25 mouse cellular contexts compared by ENCODE assay signal in the genomic region with DNA sequence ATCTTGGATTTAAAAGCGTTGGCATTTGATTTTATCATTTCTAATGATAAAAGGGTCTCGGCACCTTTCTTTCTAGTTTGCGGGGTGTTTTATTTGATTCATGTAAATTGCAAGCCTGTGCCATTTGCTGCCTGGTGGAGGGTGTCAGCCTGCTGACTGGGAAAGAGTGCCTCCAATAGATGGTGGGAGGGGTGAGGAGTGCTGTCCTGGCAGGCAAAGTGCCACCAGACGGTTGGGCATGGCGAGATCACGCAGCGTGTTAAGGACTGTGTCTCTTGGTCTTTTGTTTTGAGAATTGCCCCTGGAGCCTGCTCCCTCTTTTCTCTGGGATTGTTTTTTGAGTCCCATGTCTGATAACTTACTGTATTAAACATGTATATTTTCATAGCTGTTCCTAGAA. TPM values are rescaled to one million over a fixed set of nuclear protein-coding genes. Genes with fewer than 3 reads are reported as not detected.
DNase-seq lines count a peak whose midpoint lies in the region; ATAC-seq and TF ChIP-seq lines count a peak whose summit lies in the region.
"Had no signal": no experiment of that assay in that cellular context is flagged by ENCODE, and none has a peak within 500 bp of the region (broad histone marks: within the 10 kb centered on the region; RNA-seq: fewer than 3 reads in every experiment).

No protein-coding gene starts in this region.

- TF ChIP-seq CTCF in brain, embryonic 14.5 days (IDR thresholded peaks at IDR 0.05; ENCODE audit: borderline replicate concordance, extremely low read depth, insufficient read depth, insufficient read length): no peak
- TF ChIP-seq CTCF in hindbrain, postnatal 0 days (IDR thresholded peaks at IDR 0.05; ENCODE audit: low read depth): peak; percentile 15; the same call in 1 of the 2 replicates
- TF ChIP-seq CTCF in liver, postnatal 0 days (IDR thresholded peaks at IDR 0.05; ENCODE audit: low read depth): no peak

- 0 out of 2 replicates have a peak overlapping the region, but pooled peaks have one; percentile 32 for H3K27ac ChIP-seq in forebrain, embryonic 13.5 days
- H3K27ac ChIP-seq in forebrain, embryonic 10.5 days: no peak overlapping the region
- no peak overlapping the region for H3K27ac ChIP-seq in hindbrain, postnatal 0 days
- H3K27ac ChIP-seq in liver, postnatal 0 days (ENCODE audit: low read depth): no peak overlapping the region
- H3K27ac ChIP-seq: intestine, embryonic 15.5 days; stomach, postnatal 0 days had no signal

- H3K9me3 ChIP-seq in forebrain, embryonic 13.5 days (replicated peaks): no peaks in the 10 kb centered on the region
- no peaks in the 10 kb centered on the region for H3K9me3 ChIP-seq in forebrain, embryonic 10.5 days
- no peaks in the 10 kb centered on the region for H3K9me3 ChIP-seq in hindbrain, postnatal 0 days (ENCODE audit: low read length)
- no peaks in the 10 kb centered on the region for H3K9me3 ChIP-seq in liver, postnatal 0 days (ENCODE audit: low read length)
- H3K9me3 ChIP-seq: intestine, embryonic 15.5 days; neural tube, embryonic 15.5 days had no signal

- H3K36me3 ChIP-seq in forebrain, embryonic 13.5 days (ENCODE audit: poor library complexity, severe bottlenecking): no peaks in the 10 kb centered on the region
- no peaks in the 10 kb centered on the region for H3K36me3 ChIP-seq in forebrain, embryonic 10.5 days (replicated peaks)
- H3K36me3 ChIP-seq in hindbrain, postnatal 0 days (ENCODE audit: insufficient read depth, low read length): no peaks in the 10 kb centered on the region
- H3K36me3 ChIP-seq in liver, postnatal 0 days (replicated peaks; ENCODE audit: insufficient read depth, low read length): no peaks in the 10 kb centered on the region
- H3K36me3 ChIP-seq: intestine, embryonic 15.5 days had no signal

- TF ChIP-seq POLR2A in brain, embryonic 14.5 days (IDR thresholded peaks at IDR 0.05; ENCODE audit: borderline replicate concordance, extremely low read depth, insufficient read depth, insufficient read length, poor library complexity, severe bottlenecking): no peak

- no peak overlapping the region for H3K4me3 ChIP-seq in forebrain, embryonic 13.5 days
- H3K4me3 ChIP-seq in forebrain, embryonic 10.5 days: no peak overlapping the region
- no peak overlapping the region for H3K4me3 ChIP-seq in hindbrain, postnatal 0 days (ENCODE audit: low read length)
- H3K4me3 ChIP-seq in liver, postnatal 0 days (ENCODE audit: low read depth, low read length): no peak overlapping the region
- H3K4me3 ChIP-seq: intestine, embryonic 15.5 days; neural tube, embryonic 15.5 days had no signal

- H3K9ac ChIP-seq in forebrain, embryonic 13.5 days: no peak overlapping the region
- H3K9ac ChIP-seq in hindbrain, postnatal 0 days (replicated peaks; ENCODE audit: low read length): no peak overlapping the region
- H3K9ac ChIP-seq in liver, postnatal 0 days (replicated peaks): no peak overlapping the region
- H3K9ac ChIP-seq: intestine, embryonic 15.5 days; lung, embryonic 14.5 days; neural tube, embryonic 15.5 days had no signal

- 36% methylated on average over 7 of the region's 7 CpGs for WGBS in forebrain, embryonic 13.5 days
- 89% methylated on average over 7 of the region's 7 CpGs for WGBS in forebrain, embryonic 10.5 days
- 37% methylated on average over 7 of the region's 7 CpGs for WGBS in hindbrain, postnatal 0 days
- 74% methylated on average over 7 of the region's 7 CpGs for WGBS in liver, postnatal 0 days (ENCODE audit: insufficient replicate concordance)

- H3K27me3 ChIP-seq in forebrain, embryonic 13.5 days: no peaks in the 10 kb centered on the region
- H3K27me3 ChIP-seq in forebrain, embryonic 10.5 days (ENCODE audit: poor library complexity, severe bottlenecking): no peaks in the 10 kb centered on the region; the same call in 1 of the 2 replicates
- no peaks in the 10 kb centered on the region for H3K27me3 ChIP-seq in hindbrain, postnatal 0 days (ENCODE audit: insufficient read depth, low read length)
- no peaks in the 10 kb centered on the region for H3K27me3 ChIP-seq in liver, postnatal 0 days (ENCODE audit: insufficient read depth, low read length)
- H3K27me3 ChIP-seq: intestine, embryonic 15.5 days; neural tube, embryonic 15.5 days had no signal

- peaks cover 34% of the 10 kb centered on the region for H3K4me1 ChIP-seq in forebrain, embryonic 13.5 days
- peaks cover 41% of the 10 kb centered on the region for H3K4me1 ChIP-seq in forebrain, embryonic 10.5 days
- H3K4me1 ChIP-seq in hindbrain, postnatal 0 days (ENCODE audit: insufficient read depth, low read length): no peaks in the 10 kb centered on the region
- no peaks in the 10 kb centered on the region for H3K4me1 ChIP-seq in liver, postnatal 0 days (ENCODE audit: insufficient read depth)
- H3K4me1 ChIP-seq: intestine, embryonic 15.5 days had no signal

- TF ChIP-seq EP300 in liver, postnatal 0 days (IDR thresholded peaks at IDR 0.05; ENCODE audit: low read depth): no peak

- ATAC-seq in forebrain, embryonic 13.5 days: peak; percentile 71; the same call in 1 of the 2 replicates
- 0 out of 2 replicates have a peak, but pooled peaks have one; percentile 72 for ATAC-seq in hindbrain, postnatal 0 days
- no peak for ATAC-seq in liver, postnatal 0 days
- ATAC-seq: activated CD4-positive, CD25-positive, alpha-beta regulatory T cell, adult 4 months; intestine, embryonic 15.5 days had no signal

- no peak for DNase-seq in forebrain, embryonic 10.5 days (ENCODE audit: extremely low spot score, low spot score)
- DNase-seq in brain, embryonic 14.5 days (ENCODE audit: low read depth): peak; percentile 83
- peak; percentile 73 for DNase-seq in cerebellum, adult 9-11 months
- DNase-seq in hindbrain, postnatal 0 days (ENCODE audit: low spot score): peak; percentile 72
- no peak for DNase-seq in kidney, adult 11 months
- DNase-seq in right cerebral cortex, adult 18-20 months: no peak
- DNase-seq in liver, postnatal 0 days: no peak
- DNase-seq: gastrocnemius, postnatal 14 days; kidney, postnatal 10 days; layer of hippocampus, adult 9-11 months; lung, embryonic 14.5 days; spleen, adult 18-20 months; thymus, postnatal 25 days had no signal

- no peak overlapping the region for H3K4me2 ChIP-seq in forebrain, embryonic 13.5 days
- no peak overlapping the region for H3K4me2 ChIP-seq in hindbrain, postnatal 0 days (ENCODE audit: low read depth, low read length)
- no peak overlapping the region for H3K4me2 ChIP-seq in liver, postnatal 0 days (ENCODE audit: low read depth, low read length)
- H3K4me2 ChIP-seq: heart, embryonic 11.5 days; intestine, embryonic 15.5 days; lung, embryonic 14.5 days; neural tube, embryonic 15.5 days had no signal

RNA-seq across cellular contexts. Expression of gene Gm39653, which starts 43.5 kb away (rescaled TPM):
- polyA plus RNA-seq in forebrain, embryonic 13.5 days (2015; fragmentation: Nextera tagmentation; extraction: Ambion mirVana): not detected in 2 replicates
- not detected in 2 replicates for polyA plus RNA-seq in forebrain, embryonic 10.5 days (2016; fragmentation: Nextera tagmentation; extraction: Ambion mirVana)
- not detected in 2 replicates for polyA plus RNA-seq in brain, embryonic 14.5 days (2012; rRNA removed)
- not detected in 2 replicates for total RNA-seq in hindbrain, postnatal 0 days (2014; rRNA removed)
- polyA plus RNA-seq in hindbrain, postnatal 0 days (2015; fragmentation: Nextera tagmentation; extraction: Ambion mirVana): not detected in 2 replicates
- polyA plus RNA-seq in liver, postnatal 0 days (2015; fragmentation: Nextera tagmentation; extraction: Ambion mirVana): not detected in 2 replicates
- total RNA-seq: adrenal gland, postnatal 4 days; gastrocnemius, postnatal 14 days; heart, postnatal 25 days; left cerebral cortex, postnatal 14 days; liver, adult 2 months; megakaryocyte progenitor cell, adult 5-6 weeks had no signal
- polyA plus RNA-seq: activated CD4-positive, CD25-positive, alpha-beta regulatory T cell, adult 4 months; embryonic facial prominence, embryonic 14.5 days; heart, embryonic 11.5 days; intestine, embryonic 15.5 days; liver, adult 2 months; lung, embryonic 14.5 days; stomach, postnatal 0 days had no signal

Comparison
In these comparisons a context has a peak if more than half of its experiments do, and no peak if none do; other contexts are left out.
1. DNase-seq: peak in brain, embryonic 14.5 days (single experiment), cerebellum, adult 9-11 months (single experiment) and hindbrain, postnatal 0 days (single experiment); none in forebrain, embryonic 10.5 days (single experiment), kidney, adult 11 months (single experiment), right cerebral cortex, adult 18-20 months (single experiment) and liver, postnatal 0 days (single experiment).